Mouse (Mus musculus) megakaryocyte, embryonic 14.5 days (primary cell): ENCODE results near the gene Kcnt2.

ENCODE experiments used
- FLI1 ChIP-seq: IDR thresholded peaks from 2 replicates; pipeline ENCODE4 v1.6.1; 2012; ENCODE audit warnings: low read length, inconsistent platforms, mixed read lengths
- GATA1 ChIP-seq: IDR thresholded peaks from 3 replicates; pipeline ENCODE4 v1.6.1; 2012; ENCODE audit warnings: mixed read lengths, low read length, inconsistent platforms, borderline replicate concordance

GRCm38 (mm10) chr1:140560801-140561200, 314.8 kb downstream of the Kcnt2 start:
- TF ChIP-seq GATA1: no peak
- no peak for TF ChIP-seq FLI1
